Comparison of ENCODE assay signal across 11 mouse cellular contexts in the genomic region with DNA sequence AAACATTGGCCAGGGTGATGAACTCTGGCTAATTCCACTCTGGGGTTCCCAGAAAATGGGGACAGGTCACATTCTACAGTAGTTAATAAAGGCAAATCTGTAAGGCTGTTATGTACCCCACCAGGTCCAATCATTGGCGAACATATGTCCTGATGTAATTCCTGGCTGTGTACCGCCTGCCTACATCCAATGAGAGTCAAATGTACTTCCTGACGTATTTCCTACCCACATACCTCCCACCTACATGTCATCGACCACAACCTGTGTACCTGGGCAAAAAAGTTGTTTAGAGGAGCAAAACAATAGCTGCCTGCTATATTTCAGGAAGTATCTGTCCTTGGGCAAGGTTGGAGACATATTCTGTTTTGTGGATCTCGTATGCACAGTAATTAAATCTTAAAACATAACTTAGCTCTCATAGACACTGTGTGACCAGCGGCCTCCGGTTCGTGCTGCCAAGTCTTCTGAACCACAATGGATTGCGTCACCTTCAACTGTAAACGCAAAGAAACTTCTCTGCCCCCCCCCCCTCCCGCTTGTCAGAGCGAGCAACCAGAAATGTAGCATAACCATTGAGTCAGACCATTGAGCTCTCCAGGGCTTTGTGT.
DNase-seq lines count a peak whose midpoint lies in the region; ATAC-seq and TF ChIP-seq lines count a peak whose summit lies in the region.
"Had no signal": no experiment of that assay in that cellular context is flagged by ENCODE, and none has a peak within 500 bp of the region (broad histone marks: within the 10 kb centered on the region; RNA-seq: fewer than 3 reads in every experiment).

No protein-coding gene starts in this region.

- H3K36me3 ChIP-seq in lung, embryonic 15.5 days, result peaks cover 13% of the 10 kb centered on the region
- H3K36me3 ChIP-seq in stomach, postnatal 0 days (ENCODE audit: control insufficient read depth, insufficient read depth, low read length), result peaks cover 4% of the 10 kb centered on the region
- no peaks in the 10 kb centered on the region for H3K36me3 ChIP-seq in forebrain, embryonic 16.5 days (ENCODE audit: control insufficient read depth, insufficient read depth)

- peak; percentile 70; the same call in 1 of the 2 replicates for ATAC-seq in lung, embryonic 15.5 days (ENCODE audit: borderline replicate concordance, extremely low read depth, low FRiP score, low TSS enrichment)
- peak; percentile 67 for ATAC-seq in granulocyte monocyte progenitor cell, adult 5-6 weeks (replicated peaks; ENCODE audit: poor library complexity, severe bottlenecking)
- no peak for ATAC-seq in stomach, postnatal 0 days (ENCODE audit: low FRiP score, low TSS enrichment)
- ATAC-seq in forebrain, embryonic 16.5 days, result no peak

- 70% methylated on average over 12 of the region's 12 CpGs for WGBS in lung, embryonic 15.5 days
- 74% methylated on average over 12 of the region's 12 CpGs for WGBS in stomach, postnatal 0 days
- WGBS in forebrain, embryonic 16.5 days, result 90% methylated on average over 12 of the region's 12 CpGs

- H3K4me1 ChIP-seq in lung, embryonic 15.5 days, result 0 out of 2 replicates have a peak, but pooled peaks cover 3% of the 10 kb centered on the region
- no peaks in the 10 kb centered on the region for H3K4me1 ChIP-seq in stomach, postnatal 0 days (replicated peaks; ENCODE audit: control insufficient read depth, insufficient read depth)
- peaks cover 8% of the 10 kb centered on the region for H3K4me1 ChIP-seq in forebrain, embryonic 16.5 days (replicated peaks; ENCODE audit: control insufficient read depth, insufficient read depth, low read length)

- no peak overlapping the region for H3K4me2 ChIP-seq in lung, embryonic 15.5 days
- no peak overlapping the region for H3K4me2 ChIP-seq in stomach, postnatal 0 days (replicated peaks; ENCODE audit: low read depth)
- H3K4me2 ChIP-seq in forebrain, embryonic 16.5 days (ENCODE audit: low read length), result no peak overlapping the region

- H3K9ac ChIP-seq in lung, embryonic 15.5 days, result no peak overlapping the region
- H3K9ac ChIP-seq in stomach, postnatal 0 days (ENCODE audit: low read length), result no peak overlapping the region
- H3K9ac ChIP-seq in forebrain, embryonic 16.5 days (replicated peaks; ENCODE audit: low read depth, low read length), result no peak overlapping the region

- no peaks in the 10 kb centered on the region for H3K9me3 ChIP-seq in lung, embryonic 15.5 days
- no peaks in the 10 kb centered on the region for H3K9me3 ChIP-seq in stomach, postnatal 0 days (ENCODE audit: control insufficient read depth, low read length)
- no peaks in the 10 kb centered on the region for H3K9me3 ChIP-seq in forebrain, embryonic 16.5 days (ENCODE audit: control insufficient read depth, low read length)

- no peak overlapping the region for H3K4me3 ChIP-seq in lung, embryonic 15.5 days
- no peak overlapping the region for H3K4me3 ChIP-seq in stomach, postnatal 0 days (ENCODE audit: low read depth, low read length)
- no peak overlapping the region for H3K4me3 ChIP-seq in forebrain, embryonic 16.5 days (replicated peaks; ENCODE audit: low read length)
- H3K4me3 ChIP-seq: myocyte had no signal

- no peak for TF ChIP-seq EP300 in stomach, postnatal 0 days (optimal IDR thresholded peaks at IDR 0.05)

- no peak for DNase-seq in lung, postnatal 14 days
- peak; percentile 38 to 63 for DNase-seq in lung, postnatal 4 days
- no peak for DNase-seq in stomach, postnatal 0 days (ENCODE audit: low spot score)
- no peak for DNase-seq in urinary bladder, postnatal 10 days (ENCODE audit: low spot score)
- DNase-seq in ovary, adult 18-20 months (ENCODE audit: low spot score), result no peak
- DNase-seq: cerebellum, adult 2 months; kidney, postnatal 10 days had no signal

- TF ChIP-seq CTCF in stomach, postnatal 0 days (IDR thresholded peaks at IDR 0.05; ENCODE audit: low read depth), result no peak

- H3K27ac ChIP-seq in lung, embryonic 15.5 days, result no peak overlapping the region
- no peak overlapping the region for H3K27ac ChIP-seq in stomach, postnatal 0 days (replicated peaks)
- no peak overlapping the region for H3K27ac ChIP-seq in forebrain, embryonic 16.5 days (ENCODE audit: low read length)

- H3K27me3 ChIP-seq in lung, embryonic 15.5 days, result no peaks in the 10 kb centered on the region
- no peaks in the 10 kb centered on the region for H3K27me3 ChIP-seq in stomach, postnatal 0 days (ENCODE audit: control insufficient read depth, insufficient read depth, low read length)
- no peaks in the 10 kb centered on the region for H3K27me3 ChIP-seq in forebrain, embryonic 16.5 days (replicated peaks; ENCODE audit: control insufficient read depth, insufficient read depth, low read length)

Comparison
In these comparisons a context has a peak if more than half of its experiments do, and no peak if none do; other contexts are left out.
1. DNase-seq: peak in lung, postnatal 4 days (2 of 2); none in lung, postnatal 14 days (single experiment), stomach, postnatal 0 days (single experiment), urinary bladder, postnatal 10 days (single experiment) and ovary, adult 18-20 months (single experiment).
2. ATAC-seq: peak in lung, embryonic 15.5 days (single experiment) and granulocyte monocyte progenitor cell, adult 5-6 weeks (single experiment); none in stomach, postnatal 0 days (single experiment) and forebrain, embryonic 16.5 days (single experiment).